Mouse (Mus musculus) c-Kit-negative CD71-positive TER-119-positive erythroid progenitor cells, embryonic 14.5 days (primary cell): Measurements from ENCODE around the gene Pcp4.

Source experiments
- DNase-seq: peaks from one replicate; pipeline ENCODE4 v3.0.0-alpha.2; 2013; ENCODE audit warnings: low read depth, low spot score

Gene Pcp4

DNA sequence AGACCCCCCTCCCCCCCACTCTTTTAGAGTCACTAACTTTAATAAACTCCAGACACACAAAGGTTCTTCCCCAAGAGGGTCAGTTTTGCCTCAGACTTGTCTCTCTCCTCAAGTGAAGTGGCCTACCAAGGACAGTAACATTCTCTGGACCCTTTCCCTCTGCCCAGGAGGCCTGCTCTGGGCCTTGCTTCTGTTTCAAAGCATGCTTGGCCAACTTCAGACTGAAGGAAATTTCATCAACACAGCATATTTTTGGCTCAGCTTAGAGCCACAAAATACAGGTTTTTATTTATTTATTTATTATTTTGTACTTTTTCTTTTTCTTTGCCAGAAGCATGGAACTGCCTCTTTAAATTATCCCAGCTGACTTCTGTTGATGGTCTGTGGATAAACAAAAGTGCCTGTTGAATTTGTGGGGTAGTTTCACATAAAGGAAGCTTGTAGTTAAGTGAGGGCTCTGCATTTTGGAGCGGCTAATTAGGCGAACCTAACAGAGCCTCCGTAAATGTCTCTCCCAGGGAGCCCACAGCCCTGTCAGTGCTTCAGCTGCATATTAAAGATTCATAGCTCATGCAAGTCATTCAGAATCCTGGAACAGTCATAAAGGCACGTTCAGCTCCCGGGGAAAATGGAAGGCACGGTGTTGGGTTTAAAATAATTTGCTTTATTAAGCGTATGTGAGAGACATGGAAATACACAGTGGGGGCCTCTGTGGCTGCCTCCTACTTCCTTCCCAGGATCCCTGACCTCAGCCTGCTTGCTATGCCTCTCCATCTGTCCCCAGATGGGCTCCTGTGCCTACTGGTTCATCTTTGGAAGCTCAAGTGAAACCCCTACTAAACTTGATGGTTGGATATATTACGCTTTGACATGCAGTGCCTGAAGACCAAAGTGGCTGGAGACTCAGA lies 96.2 kb downstream of the Pcp4 start:
- DNase-seq = no peak

DNA sequence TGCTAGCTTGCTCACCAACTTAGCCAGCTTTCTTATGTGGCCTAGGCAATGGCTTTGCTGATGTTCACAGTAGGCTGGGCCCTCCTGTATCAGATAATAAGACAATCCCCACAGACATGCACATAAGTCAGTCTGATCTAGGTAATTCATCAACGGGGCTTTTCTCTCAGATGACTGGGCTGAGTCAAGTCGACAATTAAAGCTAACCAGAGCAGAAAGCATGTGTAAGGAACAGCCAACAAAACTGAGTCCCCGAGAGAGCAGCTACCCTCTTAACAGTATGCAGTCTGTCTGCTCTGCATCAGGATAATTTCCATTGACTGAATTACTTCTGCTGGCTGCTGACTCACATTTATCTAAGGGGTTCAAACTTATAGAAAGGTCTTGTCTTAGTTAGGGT lies 100.0 kb downstream of the Pcp4 start:
- no peak for DNase-seq
